Mouse (Mus musculus) liver, adult 2 months (tissue): ENCODE data around the gene Smoc2.

Experiments
- CTCF ChIP-seq: fragments of 200-500 bp; IDR thresholded peaks from 2 replicates; pipeline ENCODE4 v1.5.1; 2011; ENCODE audit warnings: low read depth, low read length, control low read depth
- POLR2A ChIP-seq: fragments of 200-500 bp; IDR thresholded peaks from 2 replicates; pipeline ENCODE4 v1.6.1; 2011; ENCODE audit warnings: low read length, control low read depth; ENCODE audit not compliant: insufficient read depth; ENCODE audit errors: extremely low read depth

- TF ChIP-seq CTCF (peak; percentile 20; the same call in 1 of the 2 replicates), POLR2A (no peak)
Measured at GRCm38 (mm10) chr17:14303722-14304121, 24.4 kb downstream of the Smoc2 start.
